Mouse (Mus musculus) lung, postnatal 36 days (tissue): ENCODE data around the gene Avpi1.

Experiments
- DNase-seq: peaks from one replicate; pipeline ENCODE4 v3.0.0; 2022; ENCODE audit warnings: mixed read lengths

Gene Avpi1

GRCm38 (mm10) chr19:42128787-42129508, at the start of gene Avpi1:
Gene Avpi1 (minus strand): TSS chr19:42129059.
- peak; percentile 100 for DNase-seq

GRCm38 (mm10) chr19:42177461-42177860, 48.6 kb upstream of the Avpi1 start:
- no peak for DNase-seq

- peak; percentile 24 for DNase-seq
Observed at GRCm38 (mm10) chr19:42176841-42177240, 48.0 kb upstream of the Avpi1 start.

GRCm38 (mm10) chr19:42170025-42170969, 41.4 kb upstream of the Avpi1 start:
- DNase-seq, result peak; percentile 96

GRCm38 (mm10) chr19:42169322-42169975, 40.6 kb upstream of the Avpi1 start:
- DNase-seq, result no peak

GRCm38 (mm10) chr19:42167489-42167888, 38.6 kb upstream of the Avpi1 start:
- no peak for DNase-seq

GRCm38 (mm10) chr19:42166766-42167165, 37.9 kb upstream of the Avpi1 start:
- no peak for DNase-seq

GRCm38 (mm10) chr19:42166130-42166529, 37.3 kb upstream of the Avpi1 start:
- DNase-seq, result peak; percentile 95

- DNase-seq, result no peak
Observed at GRCm38 (mm10) chr19:42164188-42164587, 35.3 kb upstream of the Avpi1 start.

- no peak for DNase-seq
Observed at GRCm38 (mm10) chr19:42163764-42164163, 34.9 kb upstream of the Avpi1 start, which contains the start of gene Zfyve27. Gene Zfyve27 (plus strand): TSS chr19:42163951.

GRCm38 (mm10) chr19:42158246-42159017, 29.6 kb upstream of the Avpi1 start:
- DNase-seq, result no peak

- no peak for DNase-seq
Observed at GRCm38 (mm10) chr19:42157493-42158237, 28.8 kb upstream of the Avpi1 start.

GRCm38 (mm10) chr19:42151990-42152389, 23.1 kb upstream of the Avpi1 start:
- peak; percentile 94 for DNase-seq

- DNase-seq, result no peak
Observed at GRCm38 (mm10) chr19:42148569-42148860, 19.7 kb upstream of the Avpi1 start.

GRCm38 (mm10) chr19:42147769-42148568, 19.1 kb upstream of the Avpi1 start:
- peak; percentile 80 for DNase-seq

- peak; percentile 93 for DNase-seq
Observed at GRCm38 (mm10) chr19:42147170-42147768, 18.4 kb upstream of the Avpi1 start, which contains the start of gene Marveld1. Gene Marveld1 (plus strand): TSS chr19:42147400.

GRCm38 (mm10) chr19:42146276-42147010, 17.6 kb upstream of the Avpi1 start:
- DNase-seq, result peak; percentile 76

- DNase-seq, result no peak
Observed at GRCm38 (mm10) chr19:42145731-42146130, 16.9 kb upstream of the Avpi1 start.

- DNase-seq, result peak; percentile 82
Observed at GRCm38 (mm10) chr19:42145210-42145609, 16.4 kb upstream of the Avpi1 start.
